ENCODE assay signal across 13 mouse cellular contexts in the genomic region with DNA sequence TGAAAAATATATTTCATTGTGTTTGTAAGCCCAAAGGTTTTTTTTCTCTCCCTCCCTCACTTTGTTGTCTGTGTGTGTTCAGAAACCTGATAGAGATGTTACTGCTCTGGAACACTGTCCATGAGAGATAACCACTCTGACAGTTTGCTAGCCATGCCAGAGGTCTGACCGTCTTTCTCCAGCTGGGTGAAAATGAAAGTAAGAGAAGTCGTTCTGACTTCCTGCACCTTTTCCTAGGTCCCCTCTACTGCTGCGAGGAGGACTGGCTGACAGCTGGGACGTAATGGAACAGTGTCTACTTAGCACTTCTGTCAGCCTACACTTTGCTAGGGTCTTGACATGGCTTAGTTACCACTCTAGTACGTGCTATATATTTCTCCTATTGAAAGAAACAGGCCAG. TPM values are rescaled to one million over a fixed set of nuclear protein-coding genes. Genes with fewer than 3 reads are reported as not detected.
A peak's percentile ranks its signal among the peaks of the same experiment; 100 is the strongest.
DNase-seq lines count a peak whose midpoint lies in the region; ATAC-seq and TF ChIP-seq lines count a peak whose summit lies in the region.
"Had no signal": no experiment of that assay in that cellular context is flagged by ENCODE, and none has a peak within 500 bp of the region (broad histone marks: within the 10 kb centered on the region; RNA-seq: fewer than 3 reads in every experiment).

No protein-coding gene starts in this region.

- 45% methylated on average over 5 of the region's 5 CpGs for WGBS in liver, adult 2 months
- 83% methylated on average over 5 of the region's 5 CpGs for WGBS in forebrain, postnatal 0 days

- no peak for TF ChIP-seq CTCF in liver, adult 2 months (IDR thresholded peaks at IDR 0.05; ENCODE audit: low read depth, low read length)
- no peak for TF ChIP-seq CTCF in forebrain, postnatal 0 days (IDR thresholded peaks at IDR 0.05; ENCODE audit: low read depth)

- H3K27ac ChIP-seq in liver, adult 2 months (replicated peaks; ENCODE audit: insufficient read depth, low read depth, low read length): no peak overlapping the region
- no peak overlapping the region for H3K27ac ChIP-seq in forebrain, postnatal 0 days (ENCODE audit: low read depth, low read length)
- H3K27ac ChIP-seq: forebrain, embryonic 13.5 days; lung, embryonic 15.5 days had no signal

- H3K9me3 ChIP-seq in erythroblast, embryonic 14.5 days (ENCODE audit: control insufficient read depth, low read length): no peaks in the 10 kb centered on the region
- no peaks in the 10 kb centered on the region for H3K9me3 ChIP-seq in forebrain, postnatal 0 days (ENCODE audit: low read length)
- H3K9me3 ChIP-seq: forebrain, embryonic 13.5 days; lung, embryonic 15.5 days had no signal

- no peak for TF ChIP-seq POLR2A in liver, adult 2 months (IDR thresholded peaks at IDR 0.05; ENCODE audit: extremely low read depth, insufficient read depth, low read length)

- H3K27me3 ChIP-seq in erythroblast, embryonic 14.5 days (ENCODE audit: control insufficient read depth): no peaks in the 10 kb centered on the region
- no peaks in the 10 kb centered on the region for H3K27me3 ChIP-seq in liver, adult 2 months (ENCODE audit: control insufficient read depth, insufficient read depth, low read length)
- H3K27me3 ChIP-seq in forebrain, postnatal 0 days (ENCODE audit: insufficient read depth, low read length): no peaks in the 10 kb centered on the region
- H3K27me3 ChIP-seq: forebrain, embryonic 13.5 days; lung, embryonic 15.5 days had no signal

- intact Hi-C loops in heart, postnatal 25 days (cut with DNase I): loop anchor here (2.0 kb wide), 1 partner anchor 23 kb away; no protein-coding TSS in a partner anchor

- DNase-seq in heart, adult 18-20 months: peak; percentile 57 to 60
- DNase-seq in heart, postnatal 25 days (ENCODE audit: low spot score): no peak
- DNase-seq in CD4-positive, CD25-positive, alpha-beta regulatory T cell, adult 2 months (ENCODE audit: low read depth, low spot score): peak; percentile 25
- DNase-seq in liver, adult 2 months (ENCODE audit: extremely low read depth, low read depth, low spot score): peak; percentile 16
- no peak for DNase-seq in forebrain, postnatal 0 days
- no peak for DNase-seq in gastrocnemius, postnatal 4 days (ENCODE audit: low spot score in 2 of 2)
- DNase-seq in cerebellum, adult 11-12 months: no peak
- DNase-seq: B cell, adult 2 months; embryo, embryonic 11 days; kidney, adult 11 months had no signal

- no peak overlapping the region for H3K4me2 ChIP-seq in forebrain, postnatal 0 days (ENCODE audit: low read depth)
- H3K4me2 ChIP-seq: forebrain, embryonic 13.5 days; lung, embryonic 15.5 days had no signal

- ATAC-seq in forebrain, postnatal 0 days: no peak
- ATAC-seq: forebrain, embryonic 13.5 days had no signal

- H3K79me2 ChIP-seq in liver, adult 2 months (ENCODE audit: control insufficient read depth, insufficient read depth, low read length): no peaks in the 10 kb centered on the region

- H3K4me3 ChIP-seq in erythroblast, embryonic 14.5 days (replicated peaks): peak overlapping the region; percentile 53
- H3K4me3 ChIP-seq in liver, adult 2 months (ENCODE audit: insufficient read depth, low read depth, low read length): no peak overlapping the region
- no peak overlapping the region for H3K4me3 ChIP-seq in forebrain, postnatal 0 days (ENCODE audit: low read depth, low read length)
- H3K4me3 ChIP-seq: forebrain, embryonic 13.5 days; lung, embryonic 15.5 days had no signal

- peaks cover 40% of the 10 kb centered on the region for H3K36me3 ChIP-seq in erythroblast, embryonic 14.5 days (ENCODE audit: control insufficient read depth)
- peaks cover 8% of the 10 kb centered on the region for H3K36me3 ChIP-seq in liver, adult 2 months (ENCODE audit: control insufficient read depth, insufficient read depth, low read length)
- H3K36me3 ChIP-seq in forebrain, postnatal 0 days (ENCODE audit: insufficient read depth): peaks cover 11% of the 10 kb centered on the region

- no peak overlapping the region for H3K9ac ChIP-seq in liver, adult 2 months (ENCODE audit: low read depth, low read length)
- H3K9ac ChIP-seq in forebrain, postnatal 0 days: no peak overlapping the region
- H3K9ac ChIP-seq: forebrain, embryonic 13.5 days; lung, embryonic 15.5 days had no signal

- peaks cover 29% of the 10 kb centered on the region for H3K4me1 ChIP-seq in erythroblast, embryonic 14.5 days (ENCODE audit: control insufficient read depth)
- H3K4me1 ChIP-seq in liver, adult 2 months (ENCODE audit: control insufficient read depth, insufficient read depth, low read length): no peaks in the 10 kb centered on the region
- no peaks in the 10 kb centered on the region for H3K4me1 ChIP-seq in forebrain, postnatal 0 days (ENCODE audit: insufficient read depth)
- H3K4me1 ChIP-seq: forebrain, embryonic 13.5 days; lung, embryonic 15.5 days had no signal

RNA-seq across cellular contexts. Expression of gene Vwa3a, which starts 9.5 kb away (rescaled TPM):
- 1 to 10 TPM; 1.9 to 2.2 TPM for total RNA-seq in heart, adult 18-20 months (2021)
- total RNA-seq in heart, postnatal 25 days (2021): 1 to 10 TPM; 2.8 to 3.5 TPM
- polyA plus RNA-seq in erythroblast, embryonic 14.5 days (2012): 0.02 TPM in 1 of 2 replicates, not detected in the other
- total RNA-seq in liver, adult 2 months (2014; rRNA removed): under 0.01 TPM in 1 of 2 replicates, not detected in the other
- not detected in 2 replicates for polyA plus RNA-seq in liver, adult 2 months (2012; rRNA removed)
- 2.1 and 5.0 TPM in 2 replicates for total RNA-seq in forebrain, postnatal 0 days (2014; rRNA removed)
- 1.1 and 2.5 TPM in 2 replicates for polyA plus RNA-seq in forebrain, postnatal 0 days (2015; fragmentation: Nextera tagmentation; extraction: Ambion mirVana)
- under 1 TPM; 0.67 to 0.74 TPM for total RNA-seq in gastrocnemius, postnatal 4 days (2021)

RNA-seq across cellular contexts. Expression of gene Mosmo, which starts 52.2 kb away (rescaled TPM):
- 10 to 100 TPM; 29.1 to 30.3 TPM for total RNA-seq in heart, adult 18-20 months (2021)
- total RNA-seq in heart, postnatal 25 days (2021): 10 to 100 TPM; 26.5 to 30.7 TPM
- polyA plus RNA-seq in erythroblast, embryonic 14.5 days (2012): 2.9 and 4.6 TPM in 2 replicates
- total RNA-seq in liver, adult 2 months (2014; rRNA removed): 9.7 and 13.6 TPM in 2 replicates
- 15.9 and 16.2 TPM in 2 replicates for polyA plus RNA-seq in liver, adult 2 months (2012; rRNA removed)
- total RNA-seq in forebrain, postnatal 0 days (2014; rRNA removed): 29.5 and 35.0 TPM in 2 replicates
- polyA plus RNA-seq in forebrain, postnatal 0 days (2015; fragmentation: Nextera tagmentation; extraction: Ambion mirVana): 9.4 and 11.8 TPM in 2 replicates
- 10 to 100 TPM; 25.6 to 31.3 TPM for total RNA-seq in gastrocnemius, postnatal 4 days (2021)

RNA-seq across cellular contexts. Expression of gene Pdzd9, which starts 59.5 kb away (rescaled TPM):
- total RNA-seq in heart, adult 18-20 months (2021): not detected
- total RNA-seq in heart, postnatal 25 days (2021): not detected
- polyA plus RNA-seq in erythroblast, embryonic 14.5 days (2012): not detected in 2 replicates
- not detected in 2 replicates for total RNA-seq in liver, adult 2 months (2014; rRNA removed)
- polyA plus RNA-seq in liver, adult 2 months (2012; rRNA removed): not detected in 2 replicates
- 0.24 TPM in 1 of 2 replicates, not detected in the other for total RNA-seq in forebrain, postnatal 0 days (2014; rRNA removed)
- 0.22 and 0.25 TPM in 2 replicates for polyA plus RNA-seq in forebrain, postnatal 0 days (2015; fragmentation: Nextera tagmentation; extraction: Ambion mirVana)
- total RNA-seq in gastrocnemius, postnatal 4 days (2021): not detected

Comparison
In these comparisons a context has a peak if more than half of its experiments do, and no peak if none do; other contexts are left out.
1. DNase-seq: peak in heart, adult 18-20 months (2 of 2), CD4-positive, CD25-positive, alpha-beta regulatory T cell, adult 2 months (single experiment) and liver, adult 2 months (single experiment); none in heart, postnatal 25 days (single experiment), forebrain, postnatal 0 days (single experiment), gastrocnemius, postnatal 4 days (0 of 2) and cerebellum, adult 11-12 months (single experiment).